Comparison of ENCODE assay signal across 25 mouse cellular contexts in the genomic region with DNA sequence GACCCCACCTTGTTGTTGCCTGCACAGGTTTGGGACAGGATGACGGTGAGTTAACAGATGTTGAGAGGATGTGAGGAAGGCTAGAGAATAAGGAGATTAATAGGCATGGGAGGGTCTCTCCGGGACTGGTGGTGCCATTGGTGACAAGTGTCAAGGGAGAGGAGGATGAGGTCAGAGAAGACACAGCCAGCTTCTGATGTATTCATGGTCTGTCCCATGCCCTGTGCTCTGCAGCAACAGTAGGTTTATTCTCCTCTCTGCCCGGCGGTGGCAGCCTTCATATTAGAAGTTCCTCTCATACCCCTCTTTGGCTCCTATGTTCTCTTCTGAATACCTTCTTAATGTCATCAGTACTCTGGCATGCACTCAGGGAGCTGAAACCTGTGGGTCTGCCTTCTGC.
"Had no signal": no experiment of that assay in that cellular context is flagged by ENCODE, and none has a peak within 500 bp of the region (broad histone marks: within the 10 kb centered on the region; RNA-seq: fewer than 3 reads in every experiment).

No protein-coding gene starts in this region.

- H3K27ac ChIP-seq: heart, adult 2 months; heart, embryonic 13.5 days; heart, embryonic 15.5 days; hindbrain, embryonic 13.5 days; hindbrain, embryonic 15.5 days; hindbrain, postnatal 0 days; kidney, embryonic 15.5 days; kidney, postnatal 0 days; limb, embryonic 13.5 days; limb, embryonic 15.5 days; liver, embryonic 12.5 days; liver, embryonic 14.5 days had no signal

- ATAC-seq: hindbrain, postnatal 0 days; intestine, embryonic 16.5 days; liver, embryonic 12.5 days had no signal

- H3K4me3 ChIP-seq: heart, adult 2 months; heart, embryonic 13.5 days; heart, embryonic 15.5 days; hindbrain, embryonic 13.5 days; hindbrain, embryonic 15.5 days; kidney, embryonic 15.5 days; limb, embryonic 13.5 days; limb, embryonic 15.5 days; liver, embryonic 12.5 days had no signal

- DNase-seq: gastrocnemius, postnatal 14 days; gastrocnemius, postnatal 36 days; heart, adult 2 months; heart, postnatal 14 days; heart, postnatal 36 days; kidney, adult 11 months; kidney, adult 2 months; kidney, adult 9 months; kidney, postnatal 14 days; kidney, postnatal 36 days; layer of hippocampus, postnatal 36 days; left cerebral cortex, postnatal 4 days had no signal

- H3K4me2 ChIP-seq: heart, embryonic 11.5 days; heart, embryonic 13.5 days; heart, embryonic 15.5 days; hindbrain, embryonic 13.5 days; hindbrain, embryonic 15.5 days; kidney, embryonic 15.5 days; limb, embryonic 13.5 days; limb, embryonic 15.5 days; liver, embryonic 12.5 days had no signal

- H3K9ac ChIP-seq: heart, embryonic 13.5 days; heart, embryonic 15.5 days; hindbrain, embryonic 13.5 days; hindbrain, embryonic 15.5 days; kidney, embryonic 15.5 days; limb, embryonic 13.5 days; limb, embryonic 15.5 days; liver, embryonic 12.5 days; liver, embryonic 14.5 days had no signal

- H3K4me1 ChIP-seq: heart, embryonic 13.5 days; heart, embryonic 15.5 days; hindbrain, embryonic 13.5 days; hindbrain, embryonic 15.5 days; kidney, embryonic 15.5 days; limb, embryonic 13.5 days; limb, embryonic 15.5 days; liver, embryonic 12.5 days had no signal

- H3K9me3 ChIP-seq: heart, embryonic 13.5 days; heart, embryonic 15.5 days; hindbrain, embryonic 13.5 days; hindbrain, embryonic 15.5 days; kidney, embryonic 15.5 days; limb, embryonic 13.5 days; limb, embryonic 15.5 days; liver, embryonic 12.5 days had no signal

- H3K27me3 ChIP-seq: heart, embryonic 13.5 days; heart, embryonic 15.5 days; hindbrain, embryonic 13.5 days; hindbrain, embryonic 15.5 days; kidney, embryonic 15.5 days; limb, embryonic 13.5 days; limb, embryonic 15.5 days; liver, embryonic 12.5 days had no signal
